Mouse (Mus musculus) cerebellum, adult 18-20 months (tissue): Measurements from ENCODE around the gene Eea1.
A peak's percentile ranks its signal among the peaks of the same experiment; 100 is the strongest.

Experiments used
- DNase-seq, 2 experiments: peaks; one replicate each; pipeline ENCODE4 v3.0.0; 2021

The Eea1 gene

GRCm38 (mm10) chr10:95950194-95950593 is 9.7 kb downstream of the Eea1 start:
- no peak for DNase-seq

- no peak for DNase-seq
These were observed 10.3 kb downstream of the Eea1 start for GRCm38 (mm10) chr10:95950797-95951196.

- DNase-seq, result no peak
These were observed 10.9 kb downstream of the Eea1 start for GRCm38 (mm10) chr10:95951346-95951745.

- no peak for DNase-seq
These were observed 16.2 kb downstream of the Eea1 start for GRCm38 (mm10) chr10:95956629-95957028.

- no peak for DNase-seq
These were observed 17.1 kb downstream of the Eea1 start for GRCm38 (mm10) chr10:95957574-95957973.

- DNase-seq, result no peak
These were observed 24.2 kb downstream of the Eea1 start for GRCm38 (mm10) chr10:95964679-95965078.

GRCm38 (mm10) chr10:95969694-95970093 is 29.2 kb downstream of the Eea1 start:
- DNase-seq, result no peak

- no peak for DNase-seq
These were observed 30.3 kb downstream of the Eea1 start for GRCm38 (mm10) chr10:95970744-95971212.

GRCm38 (mm10) chr10:95971341-95971740 is 30.9 kb downstream of the Eea1 start:
- DNase-seq, result no peak

GRCm38 (mm10) chr10:95971942-95972341 is 31.5 kb downstream of the Eea1 start:
- no peak for DNase-seq

- DNase-seq, result no peak
These were observed 34.0 kb downstream of the Eea1 start for GRCm38 (mm10) chr10:95974462-95974861.

GRCm38 (mm10) chr10:95976798-95977197 is 36.3 kb downstream of the Eea1 start:
- no peak for DNase-seq

- DNase-seq, result no peak
These were observed 49.3 kb downstream of the Eea1 start for GRCm38 (mm10) chr10:95989731-95990130.

GRCm38 (mm10) chr10:95991176-95991575 is 50.7 kb downstream of the Eea1 start:
- no peak for DNase-seq

- DNase-seq, result no peak
These were observed 60.5 kb downstream of the Eea1 start for GRCm38 (mm10) chr10:96000904-96001303.

GRCm38 (mm10) chr10:96015738-96016137 is 75.3 kb downstream of the Eea1 start:
- no peak for DNase-seq

- no peak for DNase-seq
These were observed 77.0 kb downstream of the Eea1 start for GRCm38 (mm10) chr10:96017418-96017817.

- peak; percentile 56 to 64 for DNase-seq
These were observed 93.0 kb downstream of the Eea1 start for GRCm38 (mm10) chr10:96033356-96033984.

GRCm38 (mm10) chr10:96034106-96034505 is 93.7 kb downstream of the Eea1 start:
- DNase-seq, result no peak

- no peak for DNase-seq
These were observed 95.5 kb downstream of the Eea1 start for GRCm38 (mm10) chr10:96035951-96036350.

- no peak for DNase-seq
These were observed 103.8 kb downstream of the Eea1 start for GRCm38 (mm10) chr10:96044216-96044615.

GRCm38 (mm10) chr10:96047960-96048536 is 107.6 kb downstream of the Eea1 start:
- no peak for DNase-seq

- no peak for DNase-seq
These were observed 108.1 kb downstream of the Eea1 start for GRCm38 (mm10) chr10:96048550-96048949.

- no peak for DNase-seq
These were observed 126.9 kb downstream of the Eea1 start for GRCm38 (mm10) chr10:96067347-96067746.

- DNase-seq, result no peak
These were observed 133.9 kb downstream of the Eea1 start for GRCm38 (mm10) chr10:96074386-96074785.
